Mouse (Mus musculus) kidney, postnatal 25 days (tissue): ENCODE results near the gene Gtpbp6.
"Not testable (repeated sequence)": the region's sequence is repeated elsewhere in the genome, so short reads cannot be mapped to it uniquely, and the experiment has no call there.

Source experiments
- DNase-seq, 2 experiments: peaks; one replicate each; pipeline ENCODE4 v3.0.0; 2021; ENCODE audit warnings: mixed read lengths in 2 of 2

Gtpbp6 gene

DNA sequence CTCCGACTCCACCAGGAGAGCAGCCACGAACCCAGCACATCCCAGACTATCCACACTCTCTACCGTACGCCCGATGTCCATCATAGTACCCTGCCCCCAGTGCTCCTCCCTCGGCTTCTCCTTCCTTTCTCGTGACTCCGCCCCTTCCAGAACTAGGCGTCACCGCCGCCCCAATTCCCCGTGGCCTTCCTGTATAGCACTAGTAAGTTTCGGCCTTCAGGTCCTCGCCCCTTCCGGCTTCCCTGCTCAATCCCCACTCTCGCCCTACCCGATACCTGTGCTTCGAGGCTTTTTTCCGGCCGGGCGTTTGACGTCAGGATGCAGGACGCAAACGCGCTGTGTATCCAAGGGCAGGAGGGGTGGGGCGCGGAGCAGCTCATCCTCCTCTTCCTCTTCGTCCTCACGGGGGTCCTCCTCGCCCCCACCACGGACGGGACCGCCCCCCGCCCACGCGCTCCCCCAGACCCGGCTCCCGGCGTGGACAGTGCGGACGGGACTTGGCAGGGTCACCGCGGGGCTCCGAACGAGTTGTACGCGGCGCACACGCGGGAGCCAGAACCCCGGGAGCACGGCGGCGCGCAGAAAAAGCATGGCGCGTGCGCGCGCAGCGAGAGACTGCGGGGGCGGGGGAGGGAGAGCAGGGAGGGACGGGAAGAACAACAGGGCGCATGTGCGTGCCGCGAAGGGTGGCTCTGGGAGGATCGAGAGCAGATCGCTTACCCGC, at the start of gene Gtpbp6:
Gene Gtpbp6, minus strand, starts transcription at position 617 of the 724 bp plus-strand sequence.
- peak; percentile 92 to 99 for DNase-seq

DNA sequence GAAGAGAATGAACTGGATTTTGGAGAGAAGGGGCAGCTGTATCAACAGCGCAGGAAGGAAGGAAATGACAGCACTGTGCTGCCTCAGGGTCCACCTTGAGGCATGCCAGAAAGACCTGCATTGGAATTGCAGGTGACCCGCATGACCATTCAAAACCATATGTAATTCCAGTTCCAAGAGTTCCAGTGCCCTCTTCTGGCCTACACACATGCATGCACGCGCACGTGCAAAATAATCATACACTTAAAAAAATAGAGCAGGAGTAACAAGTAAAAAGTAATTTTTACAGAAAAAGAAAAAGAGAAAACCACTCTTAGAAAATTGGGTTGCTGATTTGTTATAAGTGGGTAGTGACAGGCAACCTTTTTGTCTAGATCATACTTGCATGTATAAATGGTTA, 35.0 kb upstream of the Gtpbp6 start:
- DNase-seq, result peak in 1 of 2 experiments; percentile 12

DNA sequence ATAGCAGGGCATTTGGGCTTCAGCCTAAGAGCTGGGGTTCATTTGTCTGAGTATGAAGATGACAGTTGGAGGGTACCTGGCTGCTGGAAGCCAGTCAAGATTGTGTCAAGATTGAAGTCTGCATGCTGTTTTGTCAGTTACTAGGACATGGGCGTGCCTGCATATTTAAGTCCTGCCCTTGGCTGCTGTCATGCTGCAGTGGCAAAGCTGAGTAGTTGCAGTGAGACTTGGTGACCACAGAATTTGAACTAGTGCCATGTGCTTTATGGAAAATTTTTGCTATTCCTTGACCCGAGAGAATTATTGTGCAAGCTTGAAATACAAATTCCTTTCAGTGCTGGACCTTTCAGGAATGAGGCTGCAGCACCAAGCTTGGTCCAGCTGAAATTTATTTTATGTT, 34.3 kb upstream of the Gtpbp6 start:
- peak in 1 of 2 experiments; percentile 46 for DNase-seq

DNA sequence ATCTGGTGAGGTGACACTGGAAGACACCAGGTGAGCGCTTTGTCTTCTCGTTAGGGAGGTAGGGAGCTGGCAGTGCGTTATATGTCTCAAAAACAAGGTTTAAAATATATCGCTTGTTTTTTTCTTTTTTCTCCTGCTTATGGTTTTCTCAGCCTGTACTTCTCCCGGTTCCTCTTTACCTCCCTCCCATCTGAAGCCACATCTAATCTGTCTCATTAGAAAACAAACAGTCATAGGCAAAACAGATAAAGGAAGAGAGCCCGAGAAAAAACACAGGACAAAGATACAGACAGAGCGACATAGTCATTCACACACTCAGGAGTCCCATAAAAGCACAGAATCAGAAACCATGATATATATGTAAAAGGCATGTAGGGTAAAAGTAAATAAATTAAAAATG, 32.4 kb upstream of the Gtpbp6 start:
- no peak for DNase-seq

DNA sequence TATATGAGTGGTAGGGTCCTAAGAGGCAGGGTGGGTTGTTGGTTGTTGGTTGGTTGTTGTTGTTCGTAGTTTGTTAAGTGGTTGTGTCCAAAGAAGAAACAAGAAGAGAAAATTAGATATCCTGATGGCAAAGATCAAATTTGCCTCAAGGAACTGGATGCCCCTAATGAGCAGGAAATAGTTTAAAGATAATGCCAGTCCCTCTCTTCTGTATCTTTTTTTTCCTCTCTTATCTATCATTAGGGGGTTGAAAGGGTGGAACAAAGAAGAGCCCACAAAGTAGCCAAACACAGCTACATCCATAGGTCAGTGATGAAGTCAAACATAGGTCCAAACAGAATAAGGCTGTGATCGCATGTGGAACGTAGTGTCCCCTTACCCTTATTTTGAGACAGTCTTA, 31.3 kb upstream of the Gtpbp6 start:
- no peak for DNase-seq

DNA sequence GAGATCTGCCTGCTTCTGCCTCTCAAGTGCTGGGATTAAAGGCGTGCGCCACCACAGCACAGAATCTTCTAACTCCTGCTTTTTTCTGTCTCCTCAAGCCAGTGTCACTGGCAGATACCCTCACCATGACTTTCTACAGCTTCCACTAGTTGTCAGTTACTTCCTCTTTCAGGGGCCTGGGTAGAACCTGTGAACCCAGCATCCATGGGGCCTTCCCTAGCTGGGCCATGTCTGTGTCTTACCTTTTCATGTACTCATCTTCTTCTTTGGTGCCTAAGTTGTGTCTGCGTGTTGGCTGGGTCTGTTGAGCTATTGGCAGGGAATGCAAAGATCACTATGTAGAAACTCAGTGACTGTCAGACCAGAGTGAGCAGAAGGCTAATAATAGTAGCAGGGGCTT, 29.8 kb upstream of the Gtpbp6 start:
- no peak for DNase-seq

DNA sequence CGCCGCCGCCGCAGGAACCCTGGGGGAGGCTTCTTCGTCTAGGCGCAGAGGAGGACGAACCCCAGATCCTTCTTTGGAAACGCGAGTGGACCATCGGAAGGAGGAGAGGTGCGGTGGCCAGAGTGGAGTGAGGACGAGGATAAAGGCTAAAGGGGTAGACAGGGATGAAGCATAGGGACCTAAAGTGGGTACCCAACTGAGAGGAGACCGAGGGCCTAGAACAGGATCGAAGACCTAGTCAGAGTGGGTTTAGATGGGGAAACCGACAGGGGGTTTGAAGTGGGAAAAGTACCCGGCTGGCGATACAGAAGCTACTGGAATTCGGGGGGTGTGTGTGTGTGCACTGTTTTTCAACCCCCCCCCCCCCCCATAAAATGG, 28.1 kb upstream of the Gtpbp6 start:
- DNase-seq, result no peak

DNA sequence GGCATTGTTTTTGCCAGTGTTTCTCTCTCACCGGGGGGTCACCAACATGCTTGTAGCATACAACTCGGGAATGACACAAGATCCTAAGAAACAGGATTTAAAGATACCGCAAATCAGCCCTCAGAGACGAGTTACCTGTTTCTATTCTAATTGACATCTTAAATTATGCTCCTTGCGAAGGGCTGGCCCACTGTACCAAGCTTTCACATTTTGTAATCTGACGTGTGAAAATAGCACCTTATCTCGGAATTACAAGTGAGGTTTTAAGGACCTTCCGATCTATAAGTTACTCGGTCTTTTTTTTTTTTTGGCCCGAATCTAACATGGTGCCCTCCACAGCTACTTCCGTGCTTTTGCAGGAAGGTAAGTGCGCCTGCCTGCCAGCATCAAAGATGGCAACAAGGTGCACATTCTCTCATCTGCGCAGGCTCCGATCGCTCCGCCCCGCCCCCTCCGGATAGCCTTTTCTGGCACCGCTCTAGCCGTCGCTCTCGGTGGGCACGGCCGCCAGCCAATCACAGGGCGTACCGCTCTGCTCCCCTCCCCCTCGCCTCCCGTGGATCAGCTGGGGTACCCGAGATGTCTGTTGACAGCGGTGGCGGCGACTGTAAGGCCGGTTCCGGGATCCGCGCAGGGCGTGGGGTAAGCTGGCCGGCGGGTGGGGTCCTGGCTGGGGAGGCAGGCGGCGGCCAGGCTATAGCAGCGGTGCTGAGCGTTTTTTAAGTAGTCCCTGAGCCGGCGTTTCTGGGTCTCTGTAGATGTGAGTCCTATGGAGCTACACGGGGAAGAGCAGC, 27.5 kb upstream of the Gtpbp6 start, which contains the start of gene Chfr:
Gene Chfr, plus strand, starts transcription at position 550 of the 794 bp plus-strand sequence.
- peak; percentile 100 for DNase-seq

DNA sequence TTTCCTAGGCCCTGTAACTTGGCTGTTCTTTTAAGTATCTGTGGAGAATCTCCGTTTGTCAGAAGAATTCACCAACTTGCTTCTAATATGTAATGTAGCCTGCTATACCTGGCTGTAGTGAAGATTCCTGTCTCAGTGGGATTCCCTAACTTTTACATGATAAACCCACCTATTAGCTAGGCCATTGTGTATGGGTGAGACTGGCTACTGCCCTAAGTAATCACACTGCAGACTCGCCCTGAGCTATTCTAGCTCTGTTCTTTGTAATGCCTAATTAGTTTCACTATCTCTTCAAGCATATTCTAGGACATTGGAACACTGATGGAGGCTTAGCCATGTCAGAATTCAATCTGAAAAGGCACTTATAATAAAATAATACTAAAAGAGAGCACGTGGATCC, 14.4 kb upstream of the Gtpbp6 start:
- DNase-seq, result not testable (repeated sequence)

DNA sequence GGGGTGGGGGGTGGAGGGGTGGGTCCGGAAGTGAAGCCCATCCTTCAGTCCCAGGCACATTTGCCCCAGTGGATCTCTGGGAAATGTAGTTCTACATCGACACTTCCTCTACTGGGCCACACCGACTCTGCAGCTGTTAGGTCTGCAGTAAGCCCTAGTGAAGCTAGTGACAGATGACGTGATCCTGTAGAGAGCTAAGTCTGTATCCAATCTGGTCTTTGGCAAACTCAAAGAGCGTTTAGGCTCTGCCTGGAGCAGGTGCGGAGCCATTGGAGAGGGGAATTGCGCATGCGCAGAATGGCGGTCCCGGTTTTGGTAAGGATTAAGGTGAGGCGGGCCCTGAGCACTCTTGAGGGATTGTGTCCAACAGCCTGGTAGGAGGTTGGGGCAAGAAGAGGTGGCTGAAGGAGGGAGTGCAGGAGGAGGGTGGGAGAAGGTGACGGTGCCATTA, 2.0 kb upstream of the Gtpbp6 start, which contains the start of gene Zfp605:
Gene Zfp605, plus strand, starts transcription at position 102 of the 451 bp plus-strand sequence.
- peak; percentile 93 to 94 for DNase-seq

DNA sequence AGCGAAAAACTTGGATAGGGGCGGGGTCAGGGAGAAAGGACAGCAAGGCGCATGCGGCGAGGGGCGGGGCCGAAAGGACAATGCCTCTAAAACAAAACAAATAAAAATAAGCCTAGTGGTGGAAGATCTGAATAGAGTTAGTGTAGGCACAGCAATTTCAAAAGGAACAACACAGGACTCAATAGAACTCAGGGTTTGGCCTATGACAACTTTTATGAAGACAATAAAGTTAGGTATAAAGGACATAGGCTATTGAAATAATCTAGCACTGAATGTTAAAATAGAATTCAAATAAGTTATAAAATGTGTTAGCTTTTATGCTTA, 270 bp upstream of the Gtpbp6 start:
- DNase-seq, result peak in 1 of 2 experiments; percentile 98

DNA sequence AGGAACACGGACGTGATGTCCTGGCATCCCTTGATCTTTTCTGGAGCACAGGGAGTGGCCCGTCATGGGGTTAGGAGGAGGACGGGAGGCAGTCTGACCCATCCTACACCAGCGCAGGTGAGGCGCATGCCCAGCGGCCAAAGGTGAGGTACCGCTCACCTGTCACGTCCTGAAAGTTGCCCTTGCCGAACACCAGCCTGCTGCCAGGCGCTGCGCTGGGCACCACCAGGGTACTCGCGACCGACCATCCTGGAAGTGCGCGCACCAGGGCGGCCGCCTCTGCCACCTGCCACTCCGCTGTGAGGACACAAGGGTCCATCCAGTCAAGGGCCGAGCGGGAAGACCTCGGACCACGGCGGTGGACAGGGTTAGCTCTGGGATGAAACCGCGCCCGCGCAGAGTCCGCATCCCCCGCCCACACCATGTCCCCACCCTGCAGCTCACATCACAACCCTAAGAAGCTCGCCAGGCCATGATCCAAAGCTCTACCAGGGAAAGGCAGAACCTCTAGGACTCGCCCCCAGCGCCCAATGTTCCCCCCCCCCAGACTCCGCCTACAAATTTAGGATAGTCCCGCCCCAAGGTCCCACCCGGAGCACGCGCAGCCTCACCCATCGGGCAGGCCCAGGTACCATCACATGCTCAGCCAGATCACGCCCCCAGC, 964 bp downstream of the Gtpbp6 start:
- DNase-seq, result no peak

DNA sequence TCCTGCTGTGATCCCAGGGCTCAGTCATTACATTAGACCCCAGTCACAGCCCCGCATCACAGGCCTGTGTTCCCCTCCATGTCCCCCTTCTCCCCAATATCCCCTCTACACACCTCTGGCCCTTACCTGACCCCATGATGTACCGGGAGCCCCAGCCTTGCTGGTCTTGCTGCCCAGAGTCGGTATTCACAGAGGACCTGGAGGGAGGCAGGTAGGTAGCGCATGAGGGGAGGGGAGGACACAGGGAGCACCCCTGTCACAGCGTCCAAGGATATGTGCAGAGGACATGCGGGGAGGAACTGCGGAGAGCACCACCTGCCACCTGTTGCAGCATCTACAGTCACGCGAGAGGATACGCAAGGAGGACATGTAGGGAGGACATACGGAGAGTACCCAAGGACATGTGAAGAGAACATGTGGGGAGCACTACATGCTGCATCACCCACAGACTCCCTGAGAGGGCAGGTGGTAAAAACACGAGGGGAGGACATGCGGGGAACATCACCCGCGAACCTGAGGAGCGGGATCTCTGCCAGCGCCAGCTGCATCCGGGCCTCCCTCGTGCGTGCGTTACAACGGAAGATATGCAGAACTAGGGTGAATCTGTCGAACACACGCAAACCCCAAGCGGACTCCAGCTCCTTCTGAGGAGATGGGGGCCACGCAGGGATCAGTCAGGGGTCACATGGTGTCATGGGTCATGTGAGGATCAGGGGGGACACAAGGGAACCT, 1.7 kb downstream of the Gtpbp6 start:
- DNase-seq, result peak in 1 of 2 experiments; percentile 42

DNA sequence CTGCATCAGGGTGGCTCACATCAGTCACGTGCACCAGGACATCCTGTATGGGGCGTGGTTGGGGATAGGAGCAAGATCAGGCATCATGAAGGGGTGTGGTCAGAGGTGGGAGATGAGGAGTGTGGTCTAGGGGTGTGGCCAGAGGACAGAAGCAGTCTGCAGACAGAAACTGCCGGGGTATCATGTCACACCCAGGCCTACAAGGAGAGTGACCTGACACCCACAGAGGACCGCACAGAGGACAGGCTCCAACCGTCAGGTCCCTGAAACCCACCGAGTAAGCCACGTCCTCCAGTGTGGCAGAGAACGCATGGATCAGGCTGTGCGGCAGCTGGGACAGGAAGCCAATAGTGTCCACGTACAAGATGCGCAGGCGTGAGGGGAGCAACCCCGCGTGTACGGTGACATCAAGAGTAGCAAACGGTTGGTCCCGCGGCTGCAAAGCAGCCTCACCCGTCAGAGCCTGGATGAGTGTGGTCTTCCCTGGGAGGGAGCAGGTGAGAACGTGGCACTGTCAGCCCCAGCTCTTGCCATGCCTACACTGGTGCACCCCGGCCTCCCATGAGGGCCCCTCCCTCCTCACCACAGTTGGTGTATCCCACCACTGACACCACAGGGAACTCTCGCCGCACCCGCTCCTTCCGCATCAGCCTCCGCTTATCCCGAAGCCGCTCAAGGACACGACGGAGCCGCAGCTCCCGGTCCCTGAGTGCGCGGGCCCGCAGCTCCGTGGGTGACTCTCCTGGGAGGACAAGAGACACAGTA, 3.2 kb downstream of the Gtpbp6 start:
- peak in 1 of 2 experiments; percentile 49 for DNase-seq

DNA sequence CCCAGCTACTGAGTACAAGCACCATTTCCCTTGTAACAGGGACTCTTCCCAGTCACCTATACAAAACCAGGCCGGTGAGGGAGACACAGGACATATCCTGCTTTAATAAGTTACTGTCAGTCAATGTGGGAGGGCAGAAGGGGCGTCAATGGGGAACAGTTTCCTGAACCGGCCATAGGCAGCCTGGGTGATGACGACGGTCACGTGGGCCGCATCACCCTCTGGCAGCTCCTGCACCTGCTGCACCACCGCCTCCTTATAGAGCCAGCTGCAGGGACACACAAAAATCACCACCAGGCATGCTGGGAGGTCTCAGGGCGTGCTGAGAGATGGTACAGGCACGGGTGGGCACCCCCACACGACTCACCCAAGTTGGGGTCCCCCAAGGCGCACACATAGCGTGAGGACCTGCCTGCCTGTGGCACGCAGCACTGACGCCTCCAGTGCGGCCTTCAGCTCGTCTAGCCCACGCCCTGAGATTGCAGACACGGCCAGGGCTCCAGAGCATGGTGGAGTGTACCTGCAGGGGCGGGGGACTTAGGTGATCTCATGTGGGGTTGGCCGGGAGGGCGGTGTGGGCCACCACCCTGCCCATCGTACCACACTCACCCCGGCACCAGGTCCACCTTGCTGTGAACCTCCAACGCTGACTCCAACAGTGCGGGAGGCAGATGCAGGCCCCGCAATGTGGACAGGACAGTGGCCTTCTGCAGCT, 3.9 kb downstream of the Gtpbp6 start:
- DNase-seq, result peak in 1 of 2 experiments; percentile 38

DNA sequence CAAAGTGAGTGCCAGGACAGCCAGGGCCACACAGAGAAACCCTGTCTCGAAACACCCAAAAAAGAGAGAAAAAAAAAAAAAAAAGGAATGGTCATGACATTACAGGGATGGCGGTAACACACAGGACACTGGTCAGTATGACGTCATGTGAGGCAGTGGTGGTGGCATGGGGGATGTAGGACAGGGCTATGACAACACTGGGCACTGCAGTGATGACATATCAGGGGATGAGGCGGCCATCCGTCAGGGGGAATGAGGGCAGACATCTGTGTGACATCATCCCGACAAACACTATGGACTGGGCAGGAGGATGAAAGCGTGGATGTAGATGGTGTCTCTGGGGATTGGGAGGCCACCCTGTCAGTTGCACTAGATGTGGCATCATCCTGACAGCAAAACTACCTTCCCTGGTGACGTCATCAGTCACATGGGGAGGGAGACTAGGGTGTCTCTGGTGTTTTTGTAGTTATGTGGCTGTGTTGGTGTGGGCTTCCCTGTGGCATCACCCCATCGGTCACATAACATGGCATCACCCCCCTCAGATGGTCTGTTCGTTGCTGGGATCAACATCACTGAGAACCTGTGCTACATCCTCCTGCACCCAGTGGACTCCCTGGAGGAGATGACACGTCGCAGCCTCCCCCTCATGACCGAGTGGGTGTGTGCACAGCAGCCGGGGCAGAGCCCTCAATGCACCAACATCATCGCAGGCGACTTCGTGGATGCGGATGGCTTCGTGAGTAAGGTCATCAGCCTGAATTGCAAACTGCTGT, 5.0 kb downstream of the Gtpbp6 start:
- peak in 1 of 2 experiments; percentile 38 for DNase-seq

DNA sequence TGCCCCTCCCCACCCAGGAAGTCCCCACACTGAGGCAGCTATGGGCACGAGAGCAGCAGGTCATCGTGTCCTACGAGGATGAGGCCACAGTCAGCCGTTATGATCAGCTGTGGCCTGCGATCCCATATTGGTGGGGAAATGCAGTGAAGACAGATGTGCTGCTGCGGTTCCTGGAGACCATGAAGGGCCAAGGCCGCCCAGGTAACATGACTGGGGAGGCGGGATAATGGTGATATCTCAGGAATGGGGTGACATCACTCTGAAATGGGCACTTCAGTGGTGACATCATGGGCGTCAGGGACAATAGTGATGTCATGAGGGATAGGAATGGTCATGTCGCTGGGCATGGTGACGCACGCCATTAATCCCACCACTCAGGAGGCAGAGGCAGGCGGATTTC, 5.6 kb downstream of the Gtpbp6 start:
- peak in 1 of 2 experiments; percentile 30 for DNase-seq

DNA sequence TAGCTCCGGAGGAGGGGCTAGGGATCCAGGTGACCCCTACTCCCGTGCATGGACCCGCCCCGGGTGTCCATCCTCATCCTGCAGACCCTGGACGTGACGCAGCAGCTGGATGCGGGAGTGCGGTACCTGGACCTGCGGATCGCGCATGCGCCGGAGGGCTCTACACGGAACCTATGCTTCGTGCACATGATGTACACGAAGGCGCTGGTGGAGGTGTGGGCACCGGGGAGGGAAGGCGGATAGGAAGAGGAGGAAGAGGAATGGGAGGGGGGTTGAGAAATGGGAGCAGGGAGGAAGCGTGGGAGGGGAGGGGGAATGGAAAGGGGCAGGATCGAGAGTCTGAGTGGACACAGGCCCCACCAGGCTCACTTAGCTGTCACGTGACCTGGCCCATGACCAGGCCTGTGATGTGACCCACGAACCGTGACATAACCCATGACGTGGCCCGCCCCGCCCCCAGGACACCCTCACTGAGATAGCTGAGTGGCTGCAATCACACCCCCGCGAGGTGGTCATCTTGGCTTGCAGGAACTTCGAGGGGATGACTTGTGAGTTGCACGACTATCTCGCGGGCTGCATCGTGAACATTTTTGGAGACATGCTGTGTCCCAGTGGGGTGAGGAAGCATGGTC, 6.2 kb downstream of the Gtpbp6 start:
- DNase-seq, result peak; percentile 69 to 83

DNA sequence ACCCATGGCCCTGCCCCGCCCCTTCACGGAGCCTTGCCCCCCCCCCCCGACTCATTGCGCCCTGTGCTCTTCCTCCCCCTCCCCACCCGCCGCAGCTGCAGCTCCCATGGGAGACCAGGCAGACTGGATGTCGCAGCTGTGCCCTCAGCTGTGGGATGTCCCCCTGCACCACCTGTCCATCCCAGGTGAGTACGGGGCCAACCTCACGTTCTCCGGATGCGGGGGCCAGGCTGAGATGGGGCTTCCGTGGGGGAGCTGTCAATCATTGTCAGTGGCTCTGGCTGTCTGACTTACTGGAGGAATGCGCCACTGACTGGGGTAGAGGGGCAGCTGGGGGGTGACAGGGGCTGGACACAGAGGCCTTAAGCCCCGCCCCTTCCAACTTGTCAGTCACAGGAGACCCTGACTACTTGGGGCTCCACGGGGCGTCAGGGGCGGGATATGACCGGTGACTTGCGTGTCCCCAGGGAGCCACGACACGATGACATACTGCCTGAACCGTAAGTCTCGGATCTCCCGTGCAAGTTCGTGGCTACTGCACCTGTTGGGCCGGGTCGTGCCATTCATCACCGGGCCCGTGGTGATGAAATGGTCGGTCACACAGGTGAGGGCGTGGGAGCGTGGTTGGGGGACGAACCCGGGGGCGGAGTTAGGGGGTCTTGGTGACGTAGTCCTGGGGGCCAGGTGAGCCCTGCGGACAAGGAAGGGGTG, 6.9 kb downstream of the Gtpbp6 start:
- peak in 1 of 2 experiments; percentile 62 for DNase-seq
